Mouse (Mus musculus): ENCODE measurements around the gene Car8.

Gene Car8

GRCm38 (mm10) chr4:8238560-8239305 lies at the start of gene Car8:
Gene Car8 (minus strand): TSS chr4:8239041.
- peak; percentile 15 for DNase-seq (ENCODE audit: low read depth, low spot score)

GRCm38 (mm10) chr4:8284934-8285333 lies 46.1 kb upstream of the Car8 start:
- DNase-seq (ENCODE audit: low read depth, low spot score) = no peak

GRCm38 (mm10) chr4:8278159-8278558 lies 39.3 kb upstream of the Car8 start:
- DNase-seq (ENCODE audit: low read depth, low spot score) = no peak

- DNase-seq (ENCODE audit: low read depth, low spot score) = no peak
These were observed 11.0 kb upstream of the Car8 start for GRCm38 (mm10) chr4:8249805-8250204.

- DNase-seq (ENCODE audit: low read depth, low spot score) = no peak
These were observed 6.7 kb upstream of the Car8 start for GRCm38 (mm10) chr4:8245495-8246063.

GRCm38 (mm10) chr4:8245062-8245461 lies 6.2 kb upstream of the Car8 start:
- DNase-seq (ENCODE audit: low read depth, low spot score) = no peak

- DNase-seq (ENCODE audit: low read depth, low spot score) = no peak
These were observed 858 bp upstream of the Car8 start for GRCm38 (mm10) chr4:8239699-8240098.

GRCm38 (mm10) chr4:8239306-8239670 lies 447 bp upstream of the Car8 start:
- no peak for DNase-seq (ENCODE audit: low read depth, low spot score)

GRCm38 (mm10) chr4:8232393-8233111 lies 6.3 kb downstream of the Car8 start:
- DNase-seq (ENCODE audit: low read depth, low spot score) = no peak

- DNase-seq (ENCODE audit: low read depth, low spot score) = no peak
These were observed 7.5 kb downstream of the Car8 start for GRCm38 (mm10) chr4:8231291-8231871.

GRCm38 (mm10) chr4:8229661-8230298 lies 9.1 kb downstream of the Car8 start:
- no peak for DNase-seq (ENCODE audit: low read depth, low spot score)

- no peak for DNase-seq (ENCODE audit: low read depth, low spot score)
These were observed 19.9 kb downstream of the Car8 start for GRCm38 (mm10) chr4:8218941-8219340.

- no peak for DNase-seq (ENCODE audit: low read depth, low spot score)
These were observed 20.8 kb downstream of the Car8 start for GRCm38 (mm10) chr4:8218004-8218403.

GRCm38 (mm10) chr4:8217272-8217671 lies 21.6 kb downstream of the Car8 start:
- no peak for DNase-seq (ENCODE audit: low read depth, low spot score)

GRCm38 (mm10) chr4:8216551-8216950 lies 22.3 kb downstream of the Car8 start:
- no peak for DNase-seq (ENCODE audit: low read depth, low spot score)

GRCm38 (mm10) chr4:8213661-8214060 lies 25.2 kb downstream of the Car8 start:
- DNase-seq (ENCODE audit: low read depth, low spot score) = peak; percentile 43

- DNase-seq (ENCODE audit: low read depth, low spot score) = peak; percentile 45
These were observed 25.8 kb downstream of the Car8 start for GRCm38 (mm10) chr4:8212873-8213569.

GRCm38 (mm10) chr4:8210452-8210851 lies 28.4 kb downstream of the Car8 start:
- no peak for DNase-seq (ENCODE audit: low read depth, low spot score)

- no peak for DNase-seq (ENCODE audit: low read depth, low spot score)
These were observed 30.9 kb downstream of the Car8 start for GRCm38 (mm10) chr4:8207924-8208323.

GRCm38 (mm10) chr4:8206918-8207573 lies 31.8 kb downstream of the Car8 start:
- DNase-seq (ENCODE audit: low read depth, low spot score) = no peak
